Mouse (Mus musculus) olfactory bulb, adult 2 months (tissue): ENCODE results near the gene Tstd2.

Experiments
- CTCF ChIP-seq: fragments of 200-500 bp; IDR thresholded peaks from 2 replicates; pipeline ENCODE4 v1.5.1; 2012; ENCODE audit warnings: low read depth, mild to moderate bottlenecking, low read length, moderate library complexity; ENCODE audit not compliant: insufficient read depth
- POLR2A ChIP-seq: fragments of 200-500 bp; IDR thresholded peaks from 2 replicates; pipeline ENCODE4 v1.6.1; 2012; ENCODE audit warnings: mild to moderate bottlenecking, low read depth, low read length, moderate library complexity; ENCODE audit not compliant: insufficient read depth

- no peak for TF ChIP-seq CTCF
- no peak for TF ChIP-seq POLR2A
These were observed 53.9 kb downstream of the Tstd2 start for GRCm38 (mm10) chr4:46084416-46085172.
